Mouse (Mus musculus) gastrocnemius, postnatal 25 days (tissue): ENCODE data around the gene 9230102O04Rik. TPM values are rescaled to one million over a fixed set of nuclear protein-coding genes. Genes with fewer than 3 reads are reported as not detected.

ENCODE experiments used
- DNase-seq: peaks from one replicate; pipeline ENCODE4 v3.0.0; 2022
- long read RNA-seq, 2 experiments: library from polyadenylated mRNA; stranded (forward); transcript quantifications; one replicate each; pipeline ENCODE4 v2.0.0; 2021
- total RNA-seq, 2 experiments: library from RNA; stranded (reverse); gene quantifications; 1 replicate in 1 of 2; 2 replicates in 1 of 2; pipeline ENCODE4 v1.2.3; 2021

The 9230102O04Rik gene
- total RNA-seq: not detected
- long read RNA-seq, experiment 1: 0 reads
- long read RNA-seq, experiment 2: 0 reads

- DNase-seq: no peak
Observed at GRCm38 (mm10) chr2:9888913-9889650, at the start of gene 9230102O04Rik. Gene 9230102O04Rik (minus strand): TSS chr2:9889540.

- DNase-seq: no peak
Observed at GRCm38 (mm10) chr2:9935965-9936364, 46.6 kb upstream of the 9230102O04Rik start.

- no peak for DNase-seq
Observed at GRCm38 (mm10) chr2:9926905-9927283, 37.6 kb upstream of the 9230102O04Rik start.

- DNase-seq: no peak
Observed at GRCm38 (mm10) chr2:9926194-9926904, 37.0 kb upstream of the 9230102O04Rik start.

GRCm38 (mm10) chr2:9918691-9919471 lies 29.5 kb upstream of the 9230102O04Rik start:
- no peak for DNase-seq

- no peak for DNase-seq
Observed at GRCm38 (mm10) chr2:9917602-9918001, 28.3 kb upstream of the 9230102O04Rik start.

GRCm38 (mm10) chr2:9905995-9906394 lies 16.7 kb upstream of the 9230102O04Rik start:
- no peak for DNase-seq

- DNase-seq: no peak
Observed at GRCm38 (mm10) chr2:9903854-9904560, 14.7 kb upstream of the 9230102O04Rik start.

GRCm38 (mm10) chr2:9897846-9898245 lies 8.5 kb upstream of the 9230102O04Rik start:
- no peak for DNase-seq

- DNase-seq: no peak
Observed at GRCm38 (mm10) chr2:9896097-9896770, 6.9 kb upstream of the 9230102O04Rik start.

- DNase-seq: no peak
Observed at GRCm38 (mm10) chr2:9894836-9895593, 5.7 kb upstream of the 9230102O04Rik start.

- DNase-seq: no peak
Observed at GRCm38 (mm10) chr2:9893272-9893953, 4.1 kb upstream of the 9230102O04Rik start.

- no peak for DNase-seq
Observed at GRCm38 (mm10) chr2:9892541-9892940, 3.2 kb upstream of the 9230102O04Rik start.

GRCm38 (mm10) chr2:9890906-9891305 lies 1.6 kb upstream of the 9230102O04Rik start:
- DNase-seq: no peak

- no peak for DNase-seq
Observed at GRCm38 (mm10) chr2:9890251-9890650, 911 bp upstream of the 9230102O04Rik start.

GRCm38 (mm10) chr2:9889651-9890183 lies 377 bp upstream of the 9230102O04Rik start, which contains the start of gene Gata3:
Gene Gata3 (minus strand): TSS chr2:9890034.
- no peak for DNase-seq

- no peak for DNase-seq
Observed at GRCm38 (mm10) chr2:9887636-9888035, 1.7 kb downstream of the 9230102O04Rik start.

- DNase-seq: no peak
Observed at GRCm38 (mm10) chr2:9886921-9887610, 2.3 kb downstream of the 9230102O04Rik start.

GRCm38 (mm10) chr2:9886031-9886430 lies 3.3 kb downstream of the 9230102O04Rik start:
- DNase-seq: no peak
